Mouse (Mus musculus) small intestine, adult 2 months (tissue): ENCODE results near the gene Lsm2. TPM values are rescaled to one million over a fixed set of nuclear protein-coding genes. Genes with fewer than 3 reads are reported as not detected.
"Not testable (repeated sequence)": the region's sequence is repeated elsewhere in the genome, so short reads cannot be mapped to it uniquely, and the experiment has no call there.

Experiments used
- H3K27ac ChIP-seq: fragments of 200-500 bp; 2 replicates; pipeline ENCODE4 v1.5.1; 2012; ENCODE audit warnings: low read depth, low read length, control low read depth, inconsistent platforms; ENCODE audit not compliant: insufficient read depth
- H3K27me3 ChIP-seq: fragments of 200-500 bp; 2 replicates; pipeline ENCODE4 v1.6.1; 2012; ENCODE audit warnings: mild to moderate bottlenecking, moderate library complexity, low read length, inconsistent platforms; ENCODE audit not compliant: control insufficient read depth, insufficient read depth
- H3K36me3 ChIP-seq: fragments of 200-500 bp; 2 replicates; pipeline ENCODE4 v1.6.1; 2012; ENCODE audit warnings: mild to moderate bottlenecking, low read length, control low read depth, inconsistent platforms; ENCODE audit not compliant: control insufficient read depth, insufficient read depth
- H3K4me1 ChIP-seq: fragments of 200-500 bp; 2 replicates; pipeline ENCODE4 v1.6.1; 2012; ENCODE audit warnings: low read length, inconsistent platforms, mixed read lengths; ENCODE audit not compliant: control insufficient read depth, insufficient read depth, insufficient read length
- H3K4me3 ChIP-seq: fragments of 200-500 bp; 2 replicates; pipeline ENCODE4 v1.5.1; 2012; ENCODE audit warnings: low read depth, mild to moderate bottlenecking, control low read depth, inconsistent platforms, low read length, moderate library complexity
- CTCF ChIP-seq: fragments of 200-500 bp; IDR thresholded peaks from 2 replicates; pipeline ENCODE4 v1.5.1; 2012; ENCODE audit warnings: low read depth, mild to moderate bottlenecking, control low read depth, inconsistent platforms, low read length, moderate library complexity, mixed read lengths; ENCODE audit not compliant: insufficient replicate concordance, insufficient read length; ENCODE audit errors: extremely low read depth
- POLR2A ChIP-seq: fragments of 200-500 bp; IDR thresholded peaks from 2 replicates; pipeline ENCODE4 v1.6.1; 2012; ENCODE audit warnings: low read depth, mild to moderate bottlenecking, control low read depth, inconsistent platforms, low read length, moderate library complexity
- WGBS: fragments of 180-500 bp; shearing (Covaris S2); methylation state at CpG from one replicate; pipeline ENCODE4 v1.1.7; 2018; 5-methylcytosine and 5-hydroxymethylcytosine counted together
- polyA plus RNA-seq: library from polyadenylated mRNA; depleted of rRNA; stranded (reverse); fragments of >200 nt; gene quantifications from 2 replicates; pipeline ENCODE4 v1.2.3, GENCODE M21; 2012; rRNA removed

Gene Lsm2
- polyA plus RNA-seq, 1 experiment, result 82.1 TPM

DNA sequence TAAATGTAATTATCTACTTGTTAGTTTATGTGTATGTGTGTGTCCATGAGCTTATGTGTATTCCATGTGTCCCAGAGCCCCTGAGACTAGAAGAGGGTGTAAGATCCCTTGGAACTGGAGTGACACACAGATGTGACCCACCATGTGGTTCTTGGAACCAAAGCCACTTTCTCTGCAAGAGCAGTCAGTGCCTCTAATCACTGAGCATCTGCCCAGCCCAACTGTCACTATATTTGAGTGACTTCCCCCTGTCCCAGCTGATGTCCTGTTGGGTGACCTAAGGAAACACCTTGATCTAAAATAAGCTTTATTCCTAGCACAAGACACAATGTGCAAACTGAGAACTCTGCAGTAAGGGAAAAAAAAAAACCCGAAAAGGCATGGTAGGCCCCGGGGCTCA, 46.7 kb downstream of the Lsm2 start:
- Histone ChIP-seq H3K27me3 (no peaks in the 10 kb centered on the region), H3K36me3 (no peaks in the 10 kb centered on the region), H3K4me1 (peaks cover 15% of the 10 kb centered on the region), H3K4me3 (no peak overlapping the region), H3K27ac (no peak overlapping the region)
- 65% methylated on average over 2 of the region's 2 CpGs for WGBS
- TF ChIP-seq POLR2A, result no peak
- TF ChIP-seq CTCF, result no peak

- Histone ChIP-seq H3K4me1 (peaks cover 2% of the 10 kb centered on the region; the same call in 1 of the 2 replicates), H3K36me3 (no peaks in the 10 kb centered on the region), H3K27ac (no peak overlapping the region), H3K4me3 (no peak overlapping the region), H3K27me3 (no peaks in the 10 kb centered on the region)
- peak; percentile 55; the same call in 1 of the 2 replicates for TF ChIP-seq CTCF
- TF ChIP-seq POLR2A, result no peak
- WGBS, result 42% methylated on average over 19 of the region's 19 CpGs
Measured at GRCm38 (mm10) chr17:35029691-35030532, 48.2 kb downstream of the Lsm2 start.

- Histone ChIP-seq H3K27ac (no peak overlapping the region), H3K36me3 (no peaks in the 10 kb centered on the region), H3K4me3 (no peak overlapping the region), H3K4me1 (no peaks in the 10 kb centered on the region; the same call in 1 of the 2 replicates), H3K27me3 (no peaks in the 10 kb centered on the region)
- no peak for TF ChIP-seq CTCF
- no peak for TF ChIP-seq POLR2A
- WGBS, result 82% methylated on average over 11 of the region's 11 CpGs
Measured at GRCm38 (mm10) chr17:35031272-35031671, 49.6 kb downstream of the Lsm2 start.

- no peak overlapping the region for H3K4me3 ChIP-seq
- H3K4me1 ChIP-seq, result no peaks in the 10 kb centered on the region; the same call in 1 of the 2 replicates
- no peak overlapping the region for H3K27ac ChIP-seq
- H3K36me3 ChIP-seq, result no peaks in the 10 kb centered on the region
- TF ChIP-seq POLR2A, result no peak
- TF ChIP-seq CTCF, result no peak
- no peaks in the 10 kb centered on the region for H3K27me3 ChIP-seq
- WGBS, result 57% methylated on average over 5 of the region's 7 CpGs
Measured at GRCm38 (mm10) chr17:35031880-35032279, 50.2 kb downstream of the Lsm2 start.

GRCm38 (mm10) chr17:35032323-35032870, 50.7 kb downstream of the Lsm2 start:
- no peaks in the 10 kb centered on the region for H3K36me3 ChIP-seq
- no peaks in the 10 kb centered on the region for H3K27me3 ChIP-seq
- WGBS, result 71% methylated on average over 8 of the region's 8 CpGs
- TF ChIP-seq POLR2A (no peak), CTCF (no peak)
- no peaks in the 10 kb centered on the region; the same call in 1 of the 2 replicates for H3K4me1 ChIP-seq
- no peak overlapping the region for H3K4me3 ChIP-seq
- H3K27ac ChIP-seq, result no peak overlapping the region

GRCm38 (mm10) chr17:35033703-35034102, 52.0 kb downstream of the Lsm2 start:
- not testable (repeated sequence) for H3K27me3 ChIP-seq, H3K4me3 ChIP-seq, H3K27ac ChIP-seq, H3K4me1 ChIP-seq, H3K36me3 ChIP-seq
- 60% methylated on average over 1 of the region's 1 CpGs for WGBS

GRCm38 (mm10) chr17:35034896-35035295, 53.2 kb downstream of the Lsm2 start:
- no peaks in the 10 kb centered on the region for H3K36me3 ChIP-seq
- H3K27ac ChIP-seq, result no peak overlapping the region
- H3K27me3 ChIP-seq, result no peaks in the 10 kb centered on the region
- no peaks in the 10 kb centered on the region; the same call in 1 of the 2 replicates for H3K4me1 ChIP-seq
- TF ChIP-seq CTCF (no peak), POLR2A (no peak)
- WGBS, result 39% methylated on average over 6 of the region's 6 CpGs
- no peak overlapping the region for H3K4me3 ChIP-seq

Other genes with a start within 250 kb of the Lsm2 start
- gene C4b, start 238.0 kb upstream of the Lsm2 start, polyA plus RNA-seq, result 16.8 and 17.2 TPM in 2 replicates
- gene Cyp21a1, start 177.3 kb upstream of the Lsm2 start, polyA plus RNA-seq, result 0.18 and 0.67 TPM in 2 replicates
- gene Stk19, start 144.9 kb upstream of the Lsm2 start, polyA plus RNA-seq, result 28.6 and 56.3 TPM in 2 replicates
- 31.5 and 51.8 TPM in 2 replicates for gene Dxo, start 144.8 kb upstream of the Lsm2 start, polyA plus RNA-seq
- gene Skiv2l, start 131.7 kb upstream of the Lsm2 start, polyA plus RNA-seq, result 48.1 and 79.3 TPM in 2 replicates
- 7.8 and 18.3 TPM in 2 replicates for gene Nelfe, start 131.5 kb upstream of the Lsm2 start, polyA plus RNA-seq
- 22.4 and 71.5 TPM in 2 replicates for gene Cfb, start 119.3 kb upstream of the Lsm2 start, polyA plus RNA-seq
- 2.9 and 6.8 TPM in 2 replicates for gene Zbtb12, start 102.4 kb upstream of the Lsm2 start, polyA plus RNA-seq
- not detected in 2 replicates for gene Gm20547, start 99.8 kb upstream of the Lsm2 start, polyA plus RNA-seq
- gene C2, start 83.6 kb upstream of the Lsm2 start, polyA plus RNA-seq, result 4.3 and 10.6 TPM in 2 replicates
- gene Ehmt2, start 83.4 kb upstream of the Lsm2 start, polyA plus RNA-seq, result 101 and 242 TPM in 2 replicates
- gene Slc44a4, start 67.4 kb upstream of the Lsm2 start, polyA plus RNA-seq, result 64.8 and 101 TPM in 2 replicates
- gene Neu1, start 50.6 kb upstream of the Lsm2 start, polyA plus RNA-seq, result 21.2 and 68.8 TPM in 2 replicates
- 17.1 and 19.8 TPM in 2 replicates for gene Hspa1b, start 22.6 kb upstream of the Lsm2 start, polyA plus RNA-seq
- not detected in 2 replicates for gene Gm20481, start 11.9 kb upstream of the Lsm2 start, polyA plus RNA-seq
- gene Hspa1a, start 9.7 kb upstream of the Lsm2 start, polyA plus RNA-seq, result 8.9 and 9.3 TPM in 2 replicates
- gene Hspa1l, start 9.2 kb upstream of the Lsm2 start, polyA plus RNA-seq, result 0.06 and 0.14 TPM in 2 replicates
- gene Vars, start 19.1 kb downstream of the Lsm2 start, polyA plus RNA-seq, result 123 and 182 TPM in 2 replicates
- gene Vwa7, start 34.7 kb downstream of the Lsm2 start, polyA plus RNA-seq, result 0.82 and 1.2 TPM in 2 replicates
- 0.87 and 1.0 TPM in 2 replicates for gene Sapcd1, start 46.2 kb downstream of the Lsm2 start, polyA plus RNA-seq
- gene Msh5, start 64.9 kb downstream of the Lsm2 start, polyA plus RNA-seq, result 2.2 and 2.3 TPM in 2 replicates
- 134 and 219 TPM in 2 replicates for gene Clic1, start 68.1 kb downstream of the Lsm2 start, polyA plus RNA-seq
- 8.5 and 14.5 TPM in 2 replicates for gene Ddah2, start 77.2 kb downstream of the Lsm2 start, polyA plus RNA-seq
- gene Ly6g6c, start 83.5 kb downstream of the Lsm2 start, polyA plus RNA-seq, result 9.3 and 9.9 TPM in 2 replicates
- gene Mpig6b, start 84.3 kb downstream of the Lsm2 start, polyA plus RNA-seq, result 0.28 and 0.39 TPM in 2 replicates
- 1.3 and 19.4 TPM in 2 replicates for gene Ly6g6e, start 95.0 kb downstream of the Lsm2 start, polyA plus RNA-seq
- gene Ly6g6d, start 96.2 kb downstream of the Lsm2 start, polyA plus RNA-seq, result 7.2 and 10.7 TPM in 2 replicates
- gene Ly6g6f, start 103.7 kb downstream of the Lsm2 start, polyA plus RNA-seq, result 1.2 and 3.8 TPM in 2 replicates
- gene Abhd16a, start 107.4 kb downstream of the Lsm2 start, polyA plus RNA-seq, result 114 and 183 TPM in 2 replicates
- not detected in 2 replicates for gene Ly6g5c, start 126.4 kb downstream of the Lsm2 start, polyA plus RNA-seq
- gene Ly6g5b, start 133.6 kb downstream of the Lsm2 start, polyA plus RNA-seq, result 0.76 and 1.4 TPM in 2 replicates
- gene Gpank1, start 139.6 kb downstream of the Lsm2 start, polyA plus RNA-seq, result 10.5 and 25.3 TPM in 2 replicates
- 226 and 448 TPM in 2 replicates for gene Csnk2b, start 140.2 kb downstream of the Lsm2 start, polyA plus RNA-seq
- gene D17H6S53E, start 144.5 kb downstream of the Lsm2 start, polyA plus RNA-seq, result 6.9 and 16.2 TPM in 2 replicates
- 0.15 and 0.25 TPM in 2 replicates for gene Apom, start 150.2 kb downstream of the Lsm2 start, polyA plus RNA-seq
- gene Bag6, start 153.3 kb downstream of the Lsm2 start, polyA plus RNA-seq, result 93.6 and 184 TPM in 2 replicates
- gene Prrc2a, start 183.0 kb downstream of the Lsm2 start, polyA plus RNA-seq, result 177 and 352 TPM in 2 replicates
- 0.36 and 1.6 TPM in 2 replicates for gene Aif1, start 194.2 kb downstream of the Lsm2 start, polyA plus RNA-seq
- gene Lst1, start 206.6 kb downstream of the Lsm2 start, polyA plus RNA-seq, result 11.5 and 18.8 TPM in 2 replicates
- 26.2 and 32.9 TPM in 2 replicates for gene Ltb, start 212.6 kb downstream of the Lsm2 start, polyA plus RNA-seq
- 0.94 and 1.8 TPM in 2 replicates for gene Tnf, start 220.1 kb downstream of the Lsm2 start, polyA plus RNA-seq
- gene Lta, start 223.5 kb downstream of the Lsm2 start, polyA plus RNA-seq, result 0.47 and 0.66 TPM in 2 replicates
- gene Gm16181, start 239.0 kb downstream of the Lsm2 start, polyA plus RNA-seq, result 0.22 TPM in 1 of 2 replicates, not detected in the other